Mouse (Mus musculus) lung, embryonic 15.5 days (tissue): Measurements from ENCODE around the gene Unc13b. TPM values are rescaled to one million over a fixed set of nuclear protein-coding genes. Genes with fewer than 3 reads are reported as not detected.

Experiments used
- ATAC-seq: fragments of 200-750 bp; cut with Nextera tagmentation; 2 replicates; pipeline ENCODE4 v1.8.0; 2017; ENCODE audit warnings: moderate number of reproducible peaks, borderline replicate concordance; ENCODE audit not compliant: low FRiP score, low TSS enrichment; ENCODE audit errors: extremely low read depth
- H3K27ac ChIP-seq: fragments of 300-500 bp; sonication (generic); 2 replicates; pipeline ENCODE4 v1.5.1; 2015; ENCODE audit warnings: moderate library complexity, mild to moderate bottlenecking, inconsistent platforms
- H3K27me3 ChIP-seq: fragments of 300-500 bp; sonication (generic); 2 replicates; pipeline ENCODE4 v1.6.1; 2015; ENCODE audit warnings: inconsistent platforms
- H3K36me3 ChIP-seq: fragments of 300-500 bp; sonication (generic); 2 replicates; pipeline ENCODE4 v1.6.1; 2015; ENCODE audit warnings: inconsistent platforms
- H3K4me1 ChIP-seq: fragments of 300-500 bp; sonication (generic); 2 replicates; pipeline ENCODE4 v1.6.1; 2015; ENCODE audit warnings: inconsistent platforms
- H3K4me2 ChIP-seq: fragments of 300-500 bp; sonication (generic); 2 replicates; pipeline ENCODE4 v1.6.1; 2015; ENCODE audit warnings: inconsistent platforms, mild to moderate bottlenecking, moderate library complexity
- H3K4me3 ChIP-seq: fragments of 300-500 bp; sonication (generic); 2 replicates; pipeline ENCODE4 v1.5.1; 2015; ENCODE audit warnings: mild to moderate bottlenecking, inconsistent platforms
- H3K9ac ChIP-seq: fragments of 300-500 bp; sonication (generic); 2 replicates; pipeline ENCODE4 v1.6.1; 2015; ENCODE audit warnings: inconsistent platforms
- H3K9me3 ChIP-seq: fragments of 300-500 bp; sonication (generic); 2 replicates; pipeline ENCODE4 v1.6.1; 2016; ENCODE audit warnings: inconsistent platforms
- WGBS: fragments of 180-500 bp; shearing (Covaris S2); methylation state at CpG from one replicate; pipeline ENCODE4 v1.1.7; 2015; 5-methylcytosine and 5-hydroxymethylcytosine counted together
- polyA plus RNA-seq: library from polyadenylated mRNA; unstranded; fragments of >200 nt; fragmentation: Nextera tagmentation; extraction: Ambion mirVana; gene quantifications from 2 replicates; pipeline ENCODE4 v1.2.1, GENCODE M21; 2015

The Unc13b gene
- polyA plus RNA-seq, 1 experiment from 2014 or later = 7.3 TPM

GRCm38 (mm10) chr4:43039609-43040008 lies 19.1 kb upstream of the Unc13b start:
- WGBS = 5% methylated on average over 11 of the region's 11 CpGs

DNA sequence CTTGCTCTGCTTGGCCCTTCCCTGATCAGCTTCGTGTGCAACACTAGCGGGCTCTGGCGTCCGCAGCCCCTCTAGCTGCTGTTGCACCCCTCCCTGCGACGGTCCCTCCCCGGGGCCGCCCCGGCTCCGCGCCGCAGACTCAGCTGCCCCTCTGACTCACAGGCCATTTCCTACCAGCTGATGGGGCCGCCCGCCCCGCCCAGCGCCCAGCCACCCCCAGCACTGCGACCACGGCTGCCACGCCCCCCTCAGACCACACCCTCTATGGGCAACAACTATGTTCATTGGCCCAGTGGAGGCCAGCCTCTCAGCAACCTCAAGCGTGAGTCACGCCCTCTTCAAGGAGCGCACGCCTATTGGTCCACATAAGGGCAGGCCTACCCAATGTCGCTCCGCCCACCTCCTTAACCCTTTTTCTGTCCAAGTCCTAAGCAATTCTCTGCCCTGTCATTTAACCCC lies 18.6 kb upstream of the Unc13b start:
- under 1% methylated on average over 25 of the region's 25 CpGs for WGBS
- peaks cover 38% of the 10 kb centered on the region for H3K4me1 ChIP-seq

More at GRCm38 (mm10) chr4:43039609-43040008, 19.1 kb upstream of the Unc13b start:
- no peak; the same call in 1 of the 2 replicates for ATAC-seq
- Histone ChIP-seq H3K4me2 (peak overlapping the region; percentile 90), H3K9me3 (no peaks in the 10 kb centered on the region), H3K4me3 (peak overlapping the region; percentile 77), H3K4me1 (peaks cover 32% of the 10 kb centered on the region), H3K36me3 (peaks cover 14% of the 10 kb centered on the region), H3K9ac (peak overlapping the region; percentile 73), H3K27me3 (no peaks in the 10 kb centered on the region), H3K27ac (peak overlapping the region; percentile 71)

DNA sequence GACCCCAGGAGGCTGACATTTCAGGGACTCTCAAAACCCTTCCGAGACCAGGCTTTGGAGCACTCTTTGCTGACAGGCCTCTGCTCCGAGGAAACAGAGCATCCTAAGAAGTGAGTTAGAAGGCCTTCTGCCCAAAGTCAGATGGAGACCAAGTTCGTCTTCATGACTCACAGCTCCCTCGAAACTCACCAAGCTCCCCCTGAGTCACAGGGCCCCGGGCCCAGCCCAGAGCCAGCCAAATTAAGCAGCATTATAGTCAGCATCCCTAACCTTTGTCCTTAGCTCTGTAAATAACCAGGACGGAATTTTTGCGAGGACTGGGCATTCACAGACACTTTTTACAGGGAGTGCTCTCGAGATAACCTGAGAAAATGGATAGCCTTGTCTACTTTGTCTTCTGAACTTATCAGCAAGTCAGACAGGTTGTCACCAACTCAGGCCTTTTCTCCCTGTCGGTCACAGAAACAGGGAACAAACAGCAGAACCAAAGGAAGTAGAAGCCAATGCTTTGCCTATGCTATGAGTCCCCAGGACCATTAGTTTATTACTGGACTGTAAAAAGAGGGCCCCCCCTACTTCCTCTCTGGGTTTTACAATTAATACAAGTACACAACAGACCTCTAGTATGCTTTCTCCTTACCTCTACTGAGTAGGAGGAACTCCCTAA lies 17.7 kb upstream of the Unc13b start:
- H3K9ac ChIP-seq = no peak overlapping the region
- H3K4me2 ChIP-seq = no peak overlapping the region
- peaks cover 42% of the 10 kb centered on the region for H3K4me1 ChIP-seq
- no peaks in the 10 kb centered on the region for H3K9me3 ChIP-seq
- peaks cover 8% of the 10 kb centered on the region for H3K36me3 ChIP-seq
- WGBS = 63% methylated on average over 9 of the region's 9 CpGs
- no peak for ATAC-seq
- no peak overlapping the region for H3K27ac ChIP-seq
- no peaks in the 10 kb centered on the region for H3K27me3 ChIP-seq
- no peak overlapping the region for H3K4me3 ChIP-seq

More for the DNA sequence above, 18.6 kb upstream of the Unc13b start:
- H3K4me2 ChIP-seq = peak overlapping the region; percentile 90
- no peaks in the 10 kb centered on the region for H3K9me3 ChIP-seq
- peak overlapping the region; percentile 77 for H3K4me3 ChIP-seq
- H3K36me3 ChIP-seq = peaks cover 11% of the 10 kb centered on the region
- peak overlapping the region; percentile 73 for H3K9ac ChIP-seq
- no peaks in the 10 kb centered on the region for H3K27me3 ChIP-seq
- peak; percentile 97 for ATAC-seq
- peak overlapping the region; percentile 71 for H3K27ac ChIP-seq

DNA sequence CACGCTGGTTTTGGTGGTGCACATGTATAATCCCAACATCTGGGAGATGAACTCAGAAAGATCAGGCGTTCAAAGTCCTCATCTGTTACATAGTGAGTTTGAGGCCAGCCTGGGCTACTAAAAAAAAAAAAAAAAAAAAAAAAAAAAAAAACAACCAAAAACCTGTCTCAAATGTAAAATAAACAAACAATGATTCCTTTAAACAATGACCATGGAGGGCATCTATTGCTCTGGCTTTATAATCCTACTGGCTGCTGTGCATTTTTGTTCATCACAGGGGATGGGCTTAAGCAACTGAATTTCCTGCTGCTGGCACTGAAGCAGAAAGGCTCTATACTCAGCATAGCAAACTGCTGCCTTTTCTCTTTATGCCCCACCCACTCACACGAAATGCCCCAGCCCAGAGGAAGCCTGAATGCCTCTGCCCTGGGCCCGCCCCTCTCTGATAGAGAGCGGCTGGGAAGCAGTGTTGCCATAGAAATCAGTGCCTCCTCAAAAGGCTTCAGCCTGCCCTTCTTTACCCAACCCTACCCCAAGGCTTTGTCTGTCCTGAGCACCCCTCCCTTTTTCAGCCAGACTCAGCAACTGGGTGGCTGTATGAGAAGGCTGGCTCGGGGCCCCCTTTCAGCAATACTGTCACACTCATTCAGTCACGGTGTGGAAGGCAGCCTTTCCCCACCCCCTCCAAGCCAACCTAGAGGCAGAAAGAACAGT lies 15.0 kb upstream of the Unc13b start:
- 11% methylated on average over 7 of the region's 7 CpGs for WGBS
- no peaks in the 10 kb centered on the region for H3K27me3 ChIP-seq
- peaks cover 39% of the 10 kb centered on the region for H3K4me1 ChIP-seq
- peak overlapping the region; percentile 14; the same call in 1 of the 2 replicates for H3K4me3 ChIP-seq
- 0 out of 2 replicates have a peak overlapping the region, but pooled peaks have one; percentile 10 for H3K9ac ChIP-seq
- H3K27ac ChIP-seq = peak overlapping the region; percentile 72
- peak overlapping the region; percentile 90 for H3K4me2 ChIP-seq
- no peaks in the 10 kb centered on the region for H3K9me3 ChIP-seq
- H3K36me3 ChIP-seq = no peaks in the 10 kb centered on the region
- peak; percentile 12; the same call in 1 of the 2 replicates for ATAC-seq

- Histone ChIP-seq H3K4me1 (peaks cover 31% of the 10 kb centered on the region), H3K9me3 (no peaks in the 10 kb centered on the region), H3K9ac (no peak overlapping the region), H3K27me3 (no peaks in the 10 kb centered on the region), H3K27ac (peak overlapping the region; percentile 72), H3K36me3 (no peaks in the 10 kb centered on the region), H3K4me3 (peak overlapping the region; percentile 55), H3K4me2 (peak overlapping the region; percentile 90)
- no peak for ATAC-seq
- WGBS = 22% methylated on average over 4 of the region's 4 CpGs
Observed at GRCm38 (mm10) chr4:43044673-43045072, 14.1 kb upstream of the Unc13b start.

- peak overlapping the region; percentile 90 for H3K4me2 ChIP-seq
- H3K27ac ChIP-seq = peak overlapping the region; percentile 72; the same call in 1 of the 2 replicates
- ATAC-seq = peak; percentile 2; the same call in 1 of the 2 replicates
- H3K9me3 ChIP-seq = no peaks in the 10 kb centered on the region
- H3K36me3 ChIP-seq = no peaks in the 10 kb centered on the region
- H3K27me3 ChIP-seq = no peaks in the 10 kb centered on the region
- H3K4me1 ChIP-seq = peaks cover 30% of the 10 kb centered on the region
- 4% methylated on average over 13 of the region's 13 CpGs for WGBS
- H3K4me3 ChIP-seq = peak overlapping the region; percentile 55
- peak overlapping the region; percentile 29; the same call in 1 of the 2 replicates for H3K9ac ChIP-seq
Observed at GRCm38 (mm10) chr4:43045285-43045658, 13.5 kb upstream of the Unc13b start.

- no peaks in the 10 kb centered on the region for H3K36me3 ChIP-seq
- peak within 1 kb of the TSS; percentile 90 for H3K4me2 ChIP-seq
- H3K9ac ChIP-seq = peak within 1 kb of the TSS; percentile 40; the same call in 1 of the 2 replicates
- WGBS = under 1% methylated on average over 33 of the region's 33 CpGs
- peak within 1 kb of the TSS; percentile 55 for H3K4me3 ChIP-seq
- no peaks in the 10 kb centered on the region for H3K9me3 ChIP-seq
- H3K27ac ChIP-seq = peak within 1 kb of the TSS; percentile 72
- H3K27me3 ChIP-seq = no peaks in the 10 kb centered on the region
- H3K4me1 ChIP-seq = peaks cover 25% of the 10 kb centered on the region
- ATAC-seq = peak; percentile 94
Observed at GRCm38 (mm10) chr4:43045659-43046302, 13.0 kb upstream of the Unc13b start, which contains the start of gene Fam214b. Fam214b (minus strand) TSS chr4:43046220.

- Histone ChIP-seq H3K4me2 (peak overlapping the region; percentile 90; the same call in 1 of the 2 replicates), H3K27me3 (no peaks in the 10 kb centered on the region), H3K9me3 (no peaks in the 10 kb centered on the region), H3K36me3 (no peaks in the 10 kb centered on the region), H3K9ac (no peak overlapping the region), H3K27ac (no peak overlapping the region), H3K4me3 (no peak overlapping the region), H3K4me1 (peaks cover 24% of the 10 kb centered on the region)
- WGBS = 48% methylated on average over 5 of the region's 5 CpGs
- ATAC-seq = no peak
Observed at GRCm38 (mm10) chr4:43046607-43047006, 12.1 kb upstream of the Unc13b start.

DNA sequence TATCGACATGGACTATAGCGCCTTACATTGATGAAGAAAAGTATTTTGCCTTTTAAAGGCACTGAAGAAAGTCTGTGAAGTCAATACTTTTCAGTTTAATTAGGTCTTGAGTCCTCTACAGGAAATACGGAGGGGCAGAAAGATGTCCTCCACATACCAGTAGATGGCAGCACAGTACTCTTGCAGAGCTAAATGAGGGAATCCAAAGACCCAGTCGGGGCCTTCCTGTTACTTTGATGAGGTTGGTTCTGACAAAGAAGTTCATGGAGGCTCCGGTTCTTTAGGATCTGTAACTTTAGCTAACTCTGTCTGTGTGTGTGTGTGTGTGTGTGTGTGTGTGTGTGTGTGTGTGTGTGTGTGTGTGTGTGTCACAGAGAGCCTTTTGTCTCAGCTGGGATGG lies 11.5 kb upstream of the Unc13b start:
- Histone ChIP-seq H3K27me3 (no peaks in the 10 kb centered on the region), H3K4me2 (peak overlapping the region; percentile 90; the same call in 1 of the 2 replicates), H3K27ac (no peak overlapping the region), H3K36me3 (no peaks in the 10 kb centered on the region), H3K9ac (no peak overlapping the region), H3K9me3 (no peaks in the 10 kb centered on the region), H3K4me1 (peaks cover 24% of the 10 kb centered on the region), H3K4me3 (no peak overlapping the region)
- ATAC-seq = no peak
- WGBS = 3% methylated on average over 5 of the region's 5 CpGs

- no peak overlapping the region for H3K4me2 ChIP-seq
- H3K9ac ChIP-seq = no peak overlapping the region
- H3K27ac ChIP-seq = no peak overlapping the region
- no peak for ATAC-seq
- no peaks in the 10 kb centered on the region for H3K27me3 ChIP-seq
- H3K4me1 ChIP-seq = no peaks in the 10 kb centered on the region
- 18% methylated on average over 4 of the region's 4 CpGs for WGBS
- no peak overlapping the region for H3K4me3 ChIP-seq
- no peaks in the 10 kb centered on the region for H3K9me3 ChIP-seq
- no peaks in the 10 kb centered on the region for H3K36me3 ChIP-seq
Observed at GRCm38 (mm10) chr4:43052627-43053026, 6.1 kb upstream of the Unc13b start.

DNA sequence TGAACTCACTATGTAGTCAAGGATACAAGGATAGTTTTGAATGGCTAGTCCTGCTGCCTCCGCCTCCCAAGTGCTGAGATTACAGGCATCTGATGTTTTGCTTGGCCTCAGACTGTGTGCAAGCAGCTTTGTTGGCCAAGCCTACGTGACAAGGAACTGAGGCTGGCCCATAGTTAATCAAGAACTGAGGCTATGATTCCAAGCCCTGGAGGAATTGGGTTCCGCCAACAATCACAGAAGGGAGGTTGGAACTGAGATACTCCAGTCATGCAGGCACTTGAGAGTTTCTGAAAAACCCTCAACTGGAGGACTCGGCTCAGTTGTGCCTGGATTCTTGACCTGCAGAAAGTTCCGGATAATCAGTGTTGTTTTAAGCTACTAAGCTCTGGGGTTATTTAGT lies 1.1 kb upstream of the Unc13b start:
- Histone ChIP-seq H3K4me3 (no peak overlapping the region), H3K27me3 (peaks cover 10% of the 10 kb centered on the region), H3K36me3 (no peaks in the 10 kb centered on the region), H3K27ac (no peak overlapping the region), H3K9me3 (no peaks in the 10 kb centered on the region), H3K9ac (no peak overlapping the region), H3K4me1 (0 out of 2 replicates have a peak, but pooled peaks cover 5% of the 10 kb centered on the region), H3K4me2 (no peak overlapping the region)
- ATAC-seq = no peak
- WGBS = 77% methylated on average over 5 of the region's 5 CpGs
